Mouse (Mus musculus) kidney, embryonic 15.5 days (tissue): ENCODE results near the gene Slc6a2. TPM values are rescaled to one million over a fixed set of nuclear protein-coding genes. Genes with fewer than 3 reads are reported as not detected.

Experiments
- ATAC-seq: fragments of 200-750 bp; cut with Nextera tagmentation; replicated peaks from 2 replicates; pipeline ENCODE4 v1.8.0; 2017; ENCODE audit warnings: moderate TSS enrichment; ENCODE audit not compliant: low FRiP score
- H3K27ac ChIP-seq: fragments of 300-500 bp; sonication (generic); 2 replicates; pipeline ENCODE4 v1.5.1; 2015; ENCODE audit warnings: mild to moderate bottlenecking, inconsistent platforms
- H3K27me3 ChIP-seq: fragments of 300-500 bp; sonication (generic); 2 replicates; pipeline ENCODE4 v1.6.1; 2015; ENCODE audit warnings: inconsistent platforms
- H3K36me3 ChIP-seq: fragments of 300-500 bp; sonication (generic); 2 replicates; pipeline ENCODE4 v1.6.1; 2015; ENCODE audit warnings: inconsistent platforms
- H3K4me1 ChIP-seq: fragments of 300-500 bp; sonication (generic); 2 replicates; pipeline ENCODE4 v1.6.1; 2015; ENCODE audit warnings: inconsistent platforms
- H3K4me2 ChIP-seq: fragments of 300-500 bp; sonication (generic); 2 replicates; pipeline ENCODE4 v1.6.1; 2015; ENCODE audit warnings: moderate library complexity, mild to moderate bottlenecking, inconsistent platforms
- H3K4me3 ChIP-seq: fragments of 300-500 bp; sonication (generic); replicated peaks from 2 replicates; pipeline ENCODE4 v1.5.1; 2015; ENCODE audit warnings: mild to moderate bottlenecking, inconsistent platforms
- H3K9ac ChIP-seq: fragments of 300-500 bp; sonication (generic); 2 replicates; pipeline ENCODE4 v1.6.1; 2015; ENCODE audit warnings: mild to moderate bottlenecking, inconsistent platforms
- H3K9me3 ChIP-seq: fragments of 300-500 bp; sonication (generic); replicated peaks from 2 replicates; pipeline ENCODE4 v1.6.1; 2016; ENCODE audit warnings: inconsistent platforms
- whole genome bisulfite sequencing: fragments of 180-500 bp; shearing (Covaris S2); methylation state at CpG from one replicate; pipeline ENCODE4 v1.1.7; 2015; ENCODE audit warnings: mixed read lengths; 5-methylcytosine and 5-hydroxymethylcytosine counted together
- polyA plus RNA-seq: library from polyadenylated mRNA; unstranded; fragments of >200 nt; fragmentation: Nextera tagmentation; extraction: Ambion mirVana; gene quantifications from 2 replicates; pipeline ENCODE4 v1.2.1, GENCODE M21; 2015

The Slc6a2 gene
- 0.84 and 2.6 TPM in 2 replicates for polyA plus RNA-seq

DNA sequence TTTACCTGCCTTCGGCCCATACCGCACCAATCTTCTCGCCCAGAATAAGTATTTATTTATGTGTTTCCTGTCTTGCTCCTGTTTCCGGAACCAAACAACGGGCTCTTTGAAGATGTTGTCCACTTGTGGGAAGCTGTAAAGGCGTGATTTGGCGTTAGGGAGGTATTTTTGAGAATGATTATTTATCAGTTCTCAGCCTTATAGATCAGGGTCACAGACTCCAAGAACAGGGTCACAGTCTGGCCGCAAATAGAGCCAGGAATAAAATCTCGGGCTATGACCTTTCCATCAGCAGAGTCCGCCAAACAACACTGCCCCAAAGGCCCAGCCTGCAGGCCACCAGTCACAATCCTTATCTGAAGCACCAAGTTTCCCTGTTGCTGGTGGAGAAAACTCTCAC lies at the start of gene Slc6a2:
TSS of gene Slc6a2 (plus strand) at position 301 of the 400 bp plus-strand sequence.
- H3K4me2 ChIP-seq = peak within 1 kb of the TSS; percentile 75
- 64% methylated on average over 10 of the region's 10 CpGs for WGBS
- no peak for ATAC-seq
- H3K9me3 ChIP-seq = no peaks in the 10 kb centered on the region
- no peak within 1 kb of the TSS for H3K9ac ChIP-seq
- H3K27ac ChIP-seq = no peak within 1 kb of the TSS
- H3K27me3 ChIP-seq = peaks cover 74% of the 10 kb centered on the region
- H3K36me3 ChIP-seq = no peaks in the 10 kb centered on the region
- peaks cover 13% of the 10 kb centered on the region for H3K4me1 ChIP-seq
- peak within 1 kb of the TSS; percentile 41 for H3K4me3 ChIP-seq

GRCm38 (mm10) chr8:92911477-92911876 lies 48.4 kb upstream of the Slc6a2 start:
- no peaks in the 10 kb centered on the region for H3K9me3 ChIP-seq
- no peak for ATAC-seq
- no peak overlapping the region for H3K4me3 ChIP-seq
- no peak overlapping the region for H3K9ac ChIP-seq
- H3K36me3 ChIP-seq = no peaks in the 10 kb centered on the region
- H3K27ac ChIP-seq = no peak overlapping the region
- no peaks in the 10 kb centered on the region for H3K27me3 ChIP-seq
- 91% methylated on average over 3 of the region's 3 CpGs for WGBS
- no peaks in the 10 kb centered on the region for H3K4me1 ChIP-seq
- H3K4me2 ChIP-seq = no peak overlapping the region

- Histone ChIP-seq H3K4me1 (no peaks in the 10 kb centered on the region), H3K4me3 (no peak overlapping the region), H3K9me3 (no peaks in the 10 kb centered on the region), H3K27me3 (no peaks in the 10 kb centered on the region), H3K36me3 (no peaks in the 10 kb centered on the region), H3K9ac (no peak overlapping the region), H3K27ac (no peak overlapping the region), H3K4me2 (no peak overlapping the region)
- 79% methylated on average over 7 of the region's 7 CpGs for WGBS
- no peak for ATAC-seq
Measured at GRCm38 (mm10) chr8:92913396-92913795, 46.5 kb upstream of the Slc6a2 start.

DNA sequence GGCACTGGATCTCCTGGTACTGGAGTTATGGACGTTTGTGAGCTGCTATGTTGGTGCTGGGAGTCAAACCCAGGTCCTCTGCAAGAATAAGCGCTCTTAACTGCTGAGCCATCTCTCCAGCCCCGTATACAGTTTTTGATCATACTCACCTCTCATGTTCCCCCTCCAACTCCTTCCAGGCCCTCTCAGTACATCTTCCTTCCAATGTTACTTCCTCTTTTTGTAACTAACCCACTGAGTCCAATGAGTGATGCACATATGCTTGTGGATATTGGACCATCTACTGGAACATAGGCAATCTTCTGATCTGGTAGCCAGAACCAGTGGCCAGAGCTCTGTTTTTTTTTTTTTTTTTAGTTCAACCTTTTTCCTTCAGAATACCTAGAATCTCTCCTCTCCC lies 43.8 kb upstream of the Slc6a2 start:
- Histone ChIP-seq H3K9me3 (no peaks in the 10 kb centered on the region), H3K4me3 (no peak overlapping the region), H3K4me2 (no peak overlapping the region), H3K36me3 (no peaks in the 10 kb centered on the region), H3K4me1 (no peaks in the 10 kb centered on the region), H3K9ac (no peak overlapping the region), H3K27me3 (no peaks in the 10 kb centered on the region), H3K27ac (no peak overlapping the region)
- no peak for ATAC-seq
- WGBS = 84% methylated on average over 3 of the region's 3 CpGs

- Histone ChIP-seq H3K36me3 (no peaks in the 10 kb centered on the region), H3K9ac (no peak overlapping the region), H3K9me3 (no peaks in the 10 kb centered on the region), H3K27me3 (no peaks in the 10 kb centered on the region), H3K4me1 (no peaks in the 10 kb centered on the region), H3K27ac (no peak overlapping the region), H3K4me2 (no peak overlapping the region), H3K4me3 (no peak overlapping the region)
- WGBS = 83% methylated on average over 3 of the region's 3 CpGs
- no peak for ATAC-seq
Measured at GRCm38 (mm10) chr8:92921768-92922167, 38.1 kb upstream of the Slc6a2 start.

GRCm38 (mm10) chr8:92928986-92929385 lies 30.9 kb upstream of the Slc6a2 start:
- no peak overlapping the region for H3K27ac ChIP-seq
- H3K4me1 ChIP-seq = no peaks in the 10 kb centered on the region
- no peak overlapping the region for H3K4me3 ChIP-seq
- H3K9me3 ChIP-seq = peaks cover 5% of the 10 kb centered on the region
- H3K36me3 ChIP-seq = no peaks in the 10 kb centered on the region
- H3K27me3 ChIP-seq = no peaks in the 10 kb centered on the region
- no peak overlapping the region for H3K4me2 ChIP-seq
- no peak overlapping the region for H3K9ac ChIP-seq
- ATAC-seq = no peak
- 69% methylated on average over 4 of the region's 4 CpGs for WGBS

DNA sequence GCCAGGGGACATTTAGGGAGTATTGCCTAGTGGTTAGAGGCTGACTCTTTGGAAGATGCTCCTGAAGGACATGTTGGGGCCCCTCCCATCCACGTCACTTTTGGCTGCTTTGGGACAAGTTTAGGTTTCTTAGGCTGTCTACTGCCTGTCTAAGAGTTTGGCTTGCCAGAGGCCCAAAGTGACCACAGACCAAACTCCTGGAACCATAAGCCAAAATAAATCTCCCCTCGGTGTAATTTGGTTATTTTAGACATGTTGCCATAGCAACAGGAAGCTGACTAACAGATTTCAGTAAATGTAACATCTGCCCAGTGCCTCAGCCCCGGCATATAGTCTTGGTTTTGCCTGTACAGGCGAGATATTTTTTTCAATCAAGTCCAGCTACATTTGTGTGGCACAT lies 21.8 kb upstream of the Slc6a2 start:
- no peak for ATAC-seq
- no peaks in the 10 kb centered on the region for H3K36me3 ChIP-seq
- no peak overlapping the region for H3K4me2 ChIP-seq
- H3K4me3 ChIP-seq = no peak overlapping the region
- no peak overlapping the region for H3K27ac ChIP-seq
- H3K27me3 ChIP-seq = no peaks in the 10 kb centered on the region
- H3K9me3 ChIP-seq = no peaks in the 10 kb centered on the region
- H3K4me1 ChIP-seq = no peaks in the 10 kb centered on the region
- H3K9ac ChIP-seq = no peak overlapping the region
- 82% methylated on average over 4 of the region's 4 CpGs for WGBS

DNA sequence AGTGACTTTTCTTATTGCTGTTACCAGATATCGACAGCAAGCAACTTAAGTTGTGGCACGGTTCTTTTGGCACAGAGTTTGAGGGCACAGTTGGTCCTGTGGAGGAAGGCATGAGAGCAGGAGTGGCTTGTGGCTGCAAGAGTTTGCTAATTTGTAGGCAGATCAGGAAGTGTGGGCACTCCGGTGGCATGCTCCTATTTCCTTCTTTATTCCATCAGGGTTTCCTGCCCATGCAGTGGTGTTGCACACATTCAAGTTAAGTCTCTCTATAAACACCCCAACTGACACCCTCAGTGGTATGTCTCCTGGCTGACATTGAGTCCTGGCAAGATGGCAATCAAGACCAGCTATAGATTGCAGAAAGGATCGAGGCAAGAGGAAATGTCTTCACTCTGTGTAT lies 10.8 kb upstream of the Slc6a2 start:
- H3K27me3 ChIP-seq = no peaks in the 10 kb centered on the region
- H3K4me3 ChIP-seq = no peak overlapping the region
- no peak for ATAC-seq
- no peaks in the 10 kb centered on the region for H3K9me3 ChIP-seq
- H3K36me3 ChIP-seq = no peaks in the 10 kb centered on the region
- WGBS = 94% methylated on average over 4 of the region's 4 CpGs
- H3K4me2 ChIP-seq = no peak overlapping the region
- no peak overlapping the region for H3K27ac ChIP-seq
- no peak overlapping the region for H3K9ac ChIP-seq
- H3K4me1 ChIP-seq = no peaks in the 10 kb centered on the region

DNA sequence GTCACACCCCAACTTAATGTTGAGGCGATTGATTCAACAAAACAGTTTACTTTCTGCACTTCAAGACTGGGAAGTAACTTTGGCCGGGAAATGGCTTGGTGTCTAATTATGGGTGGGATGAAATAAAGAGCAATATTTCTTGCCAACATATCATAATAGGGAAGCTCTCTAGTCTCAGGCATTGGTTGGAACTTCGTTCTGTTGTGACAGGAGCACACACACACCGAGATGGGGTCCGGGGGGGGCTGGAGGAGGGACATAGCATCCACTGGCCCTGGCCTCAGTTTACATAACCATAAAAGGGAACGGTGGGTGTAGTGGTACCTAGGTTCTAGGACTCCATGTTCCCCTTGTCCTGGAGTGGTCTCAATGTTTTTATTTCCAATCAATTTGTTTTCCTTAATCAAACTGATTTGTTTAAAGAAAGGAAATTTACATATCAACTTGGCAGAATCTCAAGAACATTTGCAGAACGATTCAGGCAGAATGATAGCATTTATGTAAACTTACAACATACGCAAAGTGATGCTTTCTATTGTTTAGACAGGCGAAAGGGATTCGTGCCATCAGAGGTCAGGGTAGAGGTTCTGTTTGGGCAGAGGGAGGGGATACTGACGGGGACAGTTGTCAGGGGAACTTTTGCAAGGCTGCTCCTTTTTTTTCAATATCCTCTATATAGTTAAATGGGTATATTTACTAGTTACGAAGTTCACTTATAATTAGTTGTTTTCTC lies 9.1 kb upstream of the Slc6a2 start:
- no peaks in the 10 kb centered on the region for H3K4me1 ChIP-seq
- no peaks in the 10 kb centered on the region for H3K36me3 ChIP-seq
- no peaks in the 10 kb centered on the region; the same call in 1 of the 2 replicates for H3K27me3 ChIP-seq
- no peak overlapping the region for H3K27ac ChIP-seq
- ATAC-seq = no peak
- no peak overlapping the region for H3K4me2 ChIP-seq
- 75% methylated on average over 12 of the region's 12 CpGs for WGBS
- no peaks in the 10 kb centered on the region for H3K9me3 ChIP-seq
- H3K9ac ChIP-seq = no peak overlapping the region
- no peak overlapping the region for H3K4me3 ChIP-seq

GRCm38 (mm10) chr8:92954044-92954443 lies 5.8 kb upstream of the Slc6a2 start:
- no peak for ATAC-seq
- Histone ChIP-seq H3K4me1 (no peaks in the 10 kb centered on the region), H3K27ac (no peak overlapping the region), H3K9ac (no peak overlapping the region), H3K4me3 (no peak overlapping the region), H3K9me3 (no peaks in the 10 kb centered on the region), H3K4me2 (no peak overlapping the region), H3K36me3 (no peaks in the 10 kb centered on the region), H3K27me3 (peaks cover 17% of the 10 kb centered on the region)
- WGBS = 84% methylated on average over 5 of the region's 5 CpGs

DNA sequence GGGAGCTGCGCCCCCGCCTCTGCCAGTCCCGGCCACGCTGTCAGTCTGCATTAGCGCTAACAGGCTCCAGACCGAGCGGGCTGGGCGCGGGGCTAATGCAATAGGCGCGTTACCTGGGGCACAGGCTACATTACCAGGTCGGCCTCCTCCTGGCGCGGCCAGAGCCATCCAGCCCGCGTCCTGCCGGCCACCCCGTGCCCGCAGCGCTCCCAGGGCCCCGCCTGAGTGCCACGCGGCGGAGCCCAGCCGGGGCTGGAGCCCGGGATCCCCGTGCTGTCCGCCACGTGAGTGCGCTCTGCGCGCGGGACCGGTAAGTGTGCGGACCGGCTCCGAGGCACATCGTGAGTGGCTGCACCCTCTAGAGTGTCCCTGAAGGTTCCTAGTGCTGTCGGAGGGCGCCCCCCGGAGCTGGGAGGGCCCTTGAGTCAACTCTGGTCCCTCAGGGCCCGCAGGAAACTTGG lies 602 bp downstream of the Slc6a2 start:
- H3K27me3 ChIP-seq = peaks cover 77% of the 10 kb centered on the region
- H3K4me2 ChIP-seq = peak overlapping the region; percentile 75
- peak; percentile 46; the same call in 1 of the 2 replicates for ATAC-seq
- no peak overlapping the region for H3K9ac ChIP-seq
- no peaks in the 10 kb centered on the region for H3K36me3 ChIP-seq
- WGBS = 1% methylated on average over 41 of the region's 42 CpGs
- H3K4me1 ChIP-seq = peaks cover 13% of the 10 kb centered on the region
- no peaks in the 10 kb centered on the region for H3K9me3 ChIP-seq
- no peak overlapping the region for H3K27ac ChIP-seq
- peak overlapping the region; percentile 41 for H3K4me3 ChIP-seq

GRCm38 (mm10) chr8:92961088-92961487 lies 1.2 kb downstream of the Slc6a2 start:
- H3K27me3 ChIP-seq = peaks cover 78% of the 10 kb centered on the region
- H3K9me3 ChIP-seq = no peaks in the 10 kb centered on the region
- H3K4me3 ChIP-seq = peak overlapping the region; percentile 41
- ATAC-seq = no peak
- H3K4me1 ChIP-seq = peaks cover 13% of the 10 kb centered on the region
- H3K4me2 ChIP-seq = peak overlapping the region; percentile 75
- H3K36me3 ChIP-seq = no peaks in the 10 kb centered on the region
- H3K27ac ChIP-seq = no peak overlapping the region
- no peak overlapping the region for H3K9ac ChIP-seq
- 2% methylated on average over 25 of the region's 25 CpGs for WGBS

DNA sequence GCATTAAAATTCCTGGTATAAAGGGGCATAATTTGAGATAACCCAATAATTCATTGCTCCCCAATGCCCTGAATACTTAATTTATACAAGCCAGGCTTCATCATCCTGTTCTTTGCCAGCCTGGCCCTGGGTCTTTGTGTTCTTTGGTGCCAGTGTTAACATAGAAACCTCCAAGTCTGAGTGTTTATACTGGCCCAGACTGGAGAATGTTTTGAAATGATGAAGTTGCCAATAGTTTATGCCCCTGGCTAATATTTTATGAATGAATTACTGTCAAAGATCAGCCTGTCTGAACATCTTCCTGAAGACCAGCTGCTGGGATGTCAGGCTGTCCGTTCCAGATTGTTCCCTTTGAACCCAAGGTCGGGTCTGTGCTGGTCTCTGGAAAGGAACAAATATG lies 4.7 kb downstream of the Slc6a2 start:
- Histone ChIP-seq H3K9me3 (no peaks in the 10 kb centered on the region), H3K36me3 (no peaks in the 10 kb centered on the region), H3K4me1 (peaks cover 13% of the 10 kb centered on the region), H3K9ac (no peak overlapping the region), H3K4me3 (no peak overlapping the region), H3K27ac (no peak overlapping the region), H3K4me2 (no peak overlapping the region), H3K27me3 (peaks cover 57% of the 10 kb centered on the region)
- no peak for ATAC-seq
- 56% methylated on average over 2 of the region's 2 CpGs for WGBS
